Mouse (Mus musculus) activated CD4-positive, CD25-positive, alpha-beta regulatory T cell, adult 4 months (primary cell): ENCODE measurements around the gene Synpr. TPM values are rescaled to one million over a fixed set of nuclear protein-coding genes. Genes with fewer than 3 reads are reported as not detected.
"Not testable (repeated sequence)": the region's sequence is repeated elsewhere in the genome, so short reads cannot be mapped to it uniquely, and the experiment has no call there.

ENCODE experiments used
- ATAC-seq: one replicate; pipeline ENCODE4 v1.8.0; 2017
- polyA plus RNA-seq, 2 experiments: library from polyadenylated mRNA; unstranded; fragments of 100-300 nt; shearing (Covaris generic); gene quantifications; one replicate each; pipeline ENCODE4 v1.2.1; 2017

Gene Synpr
- polyA plus RNA-seq = not detected

DNA sequence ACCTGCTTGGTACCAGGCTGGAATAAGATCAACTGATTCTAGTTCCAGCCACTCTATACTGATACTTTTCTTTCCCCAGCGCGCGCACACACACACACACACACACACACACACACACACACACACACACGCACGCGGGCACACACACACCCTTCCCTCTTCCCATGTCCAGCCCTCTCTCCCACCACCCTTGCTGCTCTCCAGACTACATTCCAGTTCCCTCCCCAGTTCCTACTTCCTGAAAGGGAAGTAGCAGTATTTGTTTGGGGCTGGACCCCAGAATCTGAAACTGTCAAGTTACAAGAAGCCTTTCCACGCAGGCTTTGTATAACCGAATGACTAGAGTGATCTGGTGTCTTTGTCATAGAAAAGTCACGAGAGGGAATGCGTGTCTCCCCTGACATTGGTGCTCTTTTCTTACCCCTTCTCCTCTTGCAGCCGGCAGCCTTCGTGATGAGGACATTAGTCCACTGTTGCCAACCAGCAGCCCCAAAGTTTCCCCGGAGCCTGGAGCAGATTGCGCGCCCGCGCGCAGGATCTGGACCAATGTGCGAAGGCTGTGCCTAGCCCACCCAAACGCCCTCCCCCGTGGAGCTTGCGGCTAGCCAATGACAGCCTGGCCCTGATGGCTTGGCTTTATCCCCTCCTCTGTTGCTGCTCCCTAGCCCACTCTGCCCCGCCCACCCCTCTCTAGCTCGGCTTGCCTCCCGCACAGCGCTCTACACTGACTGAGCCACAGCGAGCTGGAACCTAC is at the start of gene Synpr:
Synpr (plus strand) TSS at position 690 of the 754 bp plus-strand sequence.
- ATAC-seq = no peak

DNA sequence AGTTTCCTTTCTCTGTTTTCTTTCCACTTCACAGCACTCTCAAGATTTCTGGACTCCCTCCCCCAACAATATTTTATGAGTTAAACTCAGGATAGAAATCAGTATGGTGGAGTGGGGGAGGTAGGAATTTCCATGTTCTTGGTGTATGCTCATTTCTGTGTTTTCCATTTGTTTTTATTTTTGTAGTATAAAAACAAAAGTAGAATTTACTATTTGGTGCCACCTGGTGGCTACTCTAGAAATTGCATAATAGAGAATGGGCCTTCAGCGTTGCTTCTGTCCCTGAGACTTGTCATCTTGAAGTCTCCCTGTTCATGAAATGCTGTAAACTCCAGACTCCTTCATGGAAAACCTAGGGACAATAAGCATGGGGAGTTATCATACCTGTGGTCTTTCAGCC is 47.7 kb upstream of the Synpr start:
- no peak for ATAC-seq

DNA sequence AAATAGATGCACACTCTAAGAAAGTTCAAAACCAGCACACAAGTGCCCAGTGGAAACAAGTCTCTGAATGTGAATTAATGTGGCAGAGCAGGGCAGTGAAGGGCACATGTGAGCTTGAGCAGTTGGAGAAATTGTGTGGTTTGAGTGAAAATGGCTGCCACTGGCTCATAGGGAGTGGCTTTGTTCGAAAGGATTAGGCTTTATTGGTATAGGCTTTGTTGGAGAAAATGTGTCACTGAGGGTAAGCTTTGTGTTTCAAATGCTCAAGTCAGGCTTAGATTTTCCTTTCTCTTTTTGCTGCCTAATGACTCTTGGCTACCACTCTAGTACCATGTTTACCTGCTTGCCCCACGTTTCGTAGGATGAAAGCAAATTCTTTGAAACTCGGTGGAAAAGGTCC is 37.1 kb upstream of the Synpr start:
- ATAC-seq = no peak

DNA sequence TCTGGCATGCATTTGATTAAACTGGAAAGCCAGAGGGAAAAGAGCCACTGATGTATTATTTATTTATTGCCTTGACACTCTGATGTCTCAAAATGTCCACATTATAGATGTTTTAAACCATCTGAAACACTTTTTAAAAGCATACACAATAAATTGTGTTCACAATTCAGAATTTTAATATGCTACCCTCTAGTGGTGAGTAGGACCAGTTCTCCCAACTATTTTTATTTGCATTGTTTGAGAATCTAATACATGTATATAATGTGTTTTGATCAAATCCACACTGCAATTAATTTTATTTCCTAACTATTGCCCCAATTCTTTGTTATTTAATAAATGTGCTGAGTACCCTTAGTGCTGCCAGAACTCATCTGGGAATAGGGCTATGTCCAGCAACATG is 35.2 kb upstream of the Synpr start:
- ATAC-seq = no peak

DNA sequence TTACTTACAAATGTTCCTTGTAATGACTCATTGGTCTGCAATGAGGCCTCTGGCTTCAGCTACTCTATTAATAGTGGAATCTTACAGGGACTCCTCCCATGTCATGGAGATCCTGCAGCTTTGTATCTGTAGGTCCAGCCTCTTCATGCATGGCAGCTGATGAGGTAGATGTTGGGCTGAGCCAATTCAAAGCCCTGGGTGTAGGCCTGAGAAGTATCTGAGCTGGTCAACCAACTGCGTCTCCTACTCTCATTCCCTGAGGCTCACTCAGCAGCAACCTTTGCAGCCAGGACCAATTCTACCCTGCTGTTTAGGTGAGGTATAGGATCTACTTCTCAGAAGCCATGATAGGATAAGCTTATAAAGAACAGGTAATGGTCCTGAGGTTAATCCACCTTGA is 32.0 kb upstream of the Synpr start:
- no peak for ATAC-seq

DNA sequence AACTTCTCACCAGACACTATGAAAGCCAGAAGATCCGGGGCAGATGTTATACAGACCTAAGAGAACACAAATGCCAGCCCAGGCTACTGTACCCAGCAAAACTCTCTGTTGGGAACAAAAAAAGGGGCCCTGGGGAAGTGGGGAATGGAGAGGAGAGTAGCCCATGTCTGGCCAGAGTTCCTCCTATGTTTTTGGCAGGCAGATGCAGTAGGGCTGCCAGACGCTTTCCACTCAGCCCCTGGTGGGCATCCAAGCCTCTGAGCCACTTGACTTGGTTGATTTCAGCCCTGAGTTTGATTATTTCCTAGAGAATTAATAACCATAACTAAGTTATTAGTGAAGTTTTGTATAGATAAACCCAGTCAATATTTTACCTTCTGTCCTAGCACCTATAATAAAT is 29.8 kb upstream of the Synpr start:
- ATAC-seq = not testable (repeated sequence)

DNA sequence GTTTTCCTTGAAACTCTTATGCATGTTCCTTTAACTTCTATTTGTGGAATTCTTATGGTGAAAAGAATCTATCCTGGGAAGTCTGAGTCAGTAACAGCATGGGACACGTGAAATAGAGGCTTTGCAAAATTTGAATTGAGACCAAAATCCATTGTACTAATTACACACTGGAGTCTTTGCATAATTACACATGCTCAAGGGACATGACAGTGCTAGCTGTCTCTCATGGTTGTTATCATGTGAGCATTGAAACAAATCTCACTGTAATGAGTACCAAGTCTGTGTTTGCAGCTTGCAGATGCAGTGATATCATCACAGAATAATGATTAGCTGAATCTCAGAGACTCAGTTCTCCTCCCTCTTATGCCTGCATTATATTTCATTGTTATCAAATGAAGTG is 22.2 kb upstream of the Synpr start:
- ATAC-seq = no peak

DNA sequence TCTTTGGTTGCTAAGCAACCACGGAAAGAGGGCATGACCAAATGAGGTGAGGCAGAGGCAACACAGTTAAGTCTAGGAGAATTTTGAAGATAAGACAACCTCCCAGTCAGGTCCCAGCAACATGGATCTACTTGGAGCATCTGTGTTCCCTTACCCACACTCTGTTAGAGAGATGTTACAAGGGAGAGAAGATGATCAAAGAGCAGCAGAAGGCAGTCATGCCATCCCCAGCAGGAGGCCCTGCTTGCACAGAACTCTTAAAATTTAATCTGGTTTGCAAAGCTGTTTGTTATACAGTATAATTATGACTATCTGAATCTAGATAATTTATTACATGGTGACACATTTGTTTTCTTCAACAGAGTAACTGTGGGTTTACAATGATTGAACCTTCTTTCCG is 18.2 kb upstream of the Synpr start:
- no peak for ATAC-seq

DNA sequence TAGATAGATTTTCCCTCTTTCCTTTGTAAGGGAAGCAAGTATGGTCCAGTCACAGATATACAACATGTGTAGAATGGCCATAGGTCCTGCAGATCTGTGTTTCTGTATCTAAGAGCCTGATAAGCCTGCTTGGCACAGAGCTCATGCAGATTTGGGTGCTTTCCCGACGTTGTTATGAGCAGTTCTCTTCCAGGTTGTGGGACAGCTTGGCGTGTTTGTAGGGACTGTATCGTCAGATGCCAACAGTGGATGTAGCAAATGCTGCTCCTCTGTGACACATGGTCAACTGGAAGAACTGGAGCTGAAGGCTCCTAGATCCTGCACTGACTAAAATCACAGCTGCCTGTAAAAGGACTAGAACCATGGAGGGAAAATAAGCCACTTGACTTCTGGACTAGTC is 17.4 kb upstream of the Synpr start:
- ATAC-seq = no peak

DNA sequence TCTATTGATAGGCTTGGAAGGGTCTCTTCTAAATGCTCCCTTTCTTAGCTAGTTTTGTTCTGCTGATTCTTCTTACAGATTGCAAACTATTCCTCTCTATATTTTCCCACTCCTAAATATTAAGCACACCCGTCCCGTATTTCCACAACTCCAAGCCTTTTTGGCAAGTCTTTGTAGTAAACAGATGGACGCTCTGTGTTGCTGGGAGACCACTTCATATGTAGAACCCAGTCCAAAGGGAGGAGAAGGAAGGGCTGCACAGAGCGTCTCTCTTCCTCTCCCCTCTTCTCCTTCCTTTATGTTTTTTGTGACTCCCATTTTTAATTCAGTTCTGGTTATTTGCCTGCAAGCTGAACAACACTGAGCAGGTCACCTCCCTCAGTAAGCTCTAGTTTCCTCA is 1.4 kb upstream of the Synpr start:
- ATAC-seq = no peak

DNA sequence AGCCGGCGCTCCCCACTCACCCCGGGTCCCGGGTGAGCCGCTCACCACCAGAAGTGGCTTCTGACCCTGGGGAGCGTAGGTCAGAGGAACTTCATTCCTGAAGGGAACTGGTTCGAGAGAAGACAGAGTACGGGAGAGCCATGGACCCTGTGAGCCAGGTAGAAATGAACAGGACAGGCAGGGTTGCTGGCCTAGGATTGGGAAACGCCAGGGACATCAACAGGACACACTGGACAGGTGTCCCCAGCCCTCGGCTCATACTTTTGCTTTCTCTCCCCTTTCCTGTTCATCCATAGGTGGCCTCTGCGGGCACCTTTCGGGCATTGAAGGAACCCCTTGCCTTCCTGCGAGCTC is 242 bp downstream of the Synpr start:
- ATAC-seq = no peak

DNA sequence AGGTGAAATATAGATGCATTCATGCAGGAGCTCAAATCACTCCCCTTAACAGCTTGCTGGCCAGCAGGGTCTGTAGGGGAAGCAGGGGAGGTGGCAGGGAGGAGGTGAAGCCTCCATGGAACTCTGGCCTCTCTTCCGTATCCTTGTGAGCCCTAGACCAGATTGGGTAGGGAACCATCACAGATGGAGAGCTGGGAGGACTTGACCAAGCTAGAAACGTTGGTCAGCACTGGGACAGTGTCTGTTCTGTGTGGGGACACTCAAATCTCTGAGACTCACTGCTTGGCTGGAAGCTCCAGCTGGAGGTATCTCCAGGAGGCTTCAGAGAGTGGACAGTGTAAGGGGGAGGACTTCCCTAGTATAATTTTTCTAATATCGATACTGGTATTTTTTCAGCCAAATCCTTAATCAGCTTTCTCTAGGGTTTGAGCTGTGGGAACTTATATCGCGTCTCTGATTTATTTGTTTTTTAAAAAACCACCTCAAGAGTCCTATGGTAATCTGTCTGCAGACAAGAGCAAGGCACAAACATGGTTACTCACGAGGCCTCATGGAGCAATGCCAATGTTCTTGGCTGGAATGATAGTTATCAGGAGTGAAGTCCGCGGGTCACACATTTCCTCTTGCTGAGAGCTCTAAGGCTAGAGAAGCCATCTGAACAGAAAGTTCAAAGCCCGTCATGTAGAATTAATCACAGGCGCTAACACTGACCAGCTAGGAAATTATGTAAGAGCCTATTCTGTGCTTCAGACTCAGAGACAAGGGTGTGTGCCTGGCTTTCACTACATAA is 956 bp downstream of the Synpr start:
- ATAC-seq = no peak

DNA sequence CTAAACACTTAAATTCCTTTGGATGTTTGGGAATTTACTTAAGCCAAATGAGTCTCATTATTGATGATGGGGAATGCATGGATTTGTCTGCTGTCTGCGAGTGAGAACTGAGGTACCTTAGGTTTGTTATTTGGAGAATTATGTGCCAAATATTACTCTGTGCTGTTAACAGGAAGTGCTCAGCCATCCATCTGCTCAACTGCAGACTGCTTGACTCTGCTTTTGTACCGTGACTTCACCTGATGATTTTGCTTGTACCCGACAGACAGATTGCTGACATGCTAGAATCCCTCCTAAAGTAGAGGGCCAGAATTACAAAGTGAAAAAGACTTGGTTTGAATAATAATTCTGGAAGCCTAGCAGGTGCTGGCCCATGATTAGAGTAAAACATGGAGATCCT is 9.6 kb downstream of the Synpr start:
- no peak for ATAC-seq

DNA sequence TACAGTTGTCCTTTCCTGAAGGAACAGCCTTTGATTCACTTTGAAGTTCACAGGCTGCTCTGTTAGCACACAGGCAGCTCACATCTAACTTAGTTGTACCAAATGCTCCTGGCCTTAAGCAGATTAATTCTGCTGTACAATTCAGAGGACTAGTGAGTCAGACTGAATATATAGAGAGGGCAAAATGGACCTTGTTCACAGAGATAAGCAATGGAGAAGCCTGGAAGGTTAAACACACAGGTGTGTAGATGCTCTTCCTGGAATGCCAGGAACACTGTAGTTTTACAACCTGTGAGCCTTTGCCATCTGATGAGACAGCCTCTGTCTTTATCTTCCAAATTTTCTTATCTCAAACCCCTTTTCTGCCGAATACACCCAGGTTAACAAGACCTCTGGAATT is 29.7 kb downstream of the Synpr start:
- ATAC-seq = no peak

DNA sequence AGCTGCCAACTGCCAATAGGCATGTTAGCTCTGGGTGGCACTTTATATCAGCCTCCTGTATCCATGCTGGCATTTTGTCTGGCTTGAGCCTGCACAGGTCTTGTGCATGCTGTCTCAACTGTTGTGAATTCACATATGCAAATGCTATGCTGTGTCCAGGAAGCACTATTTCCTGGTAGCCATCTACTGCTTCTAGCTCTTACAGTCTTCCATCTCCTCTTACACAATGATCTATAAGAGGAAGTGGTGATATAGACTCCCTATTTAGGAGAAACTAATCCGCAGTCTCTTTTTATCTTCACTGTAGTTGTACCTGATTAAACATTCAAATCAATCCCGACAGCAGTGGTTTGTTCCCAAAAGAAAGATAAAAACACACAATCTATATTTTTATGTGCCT is 43.9 kb downstream of the Synpr start:
- no peak for ATAC-seq

DNA sequence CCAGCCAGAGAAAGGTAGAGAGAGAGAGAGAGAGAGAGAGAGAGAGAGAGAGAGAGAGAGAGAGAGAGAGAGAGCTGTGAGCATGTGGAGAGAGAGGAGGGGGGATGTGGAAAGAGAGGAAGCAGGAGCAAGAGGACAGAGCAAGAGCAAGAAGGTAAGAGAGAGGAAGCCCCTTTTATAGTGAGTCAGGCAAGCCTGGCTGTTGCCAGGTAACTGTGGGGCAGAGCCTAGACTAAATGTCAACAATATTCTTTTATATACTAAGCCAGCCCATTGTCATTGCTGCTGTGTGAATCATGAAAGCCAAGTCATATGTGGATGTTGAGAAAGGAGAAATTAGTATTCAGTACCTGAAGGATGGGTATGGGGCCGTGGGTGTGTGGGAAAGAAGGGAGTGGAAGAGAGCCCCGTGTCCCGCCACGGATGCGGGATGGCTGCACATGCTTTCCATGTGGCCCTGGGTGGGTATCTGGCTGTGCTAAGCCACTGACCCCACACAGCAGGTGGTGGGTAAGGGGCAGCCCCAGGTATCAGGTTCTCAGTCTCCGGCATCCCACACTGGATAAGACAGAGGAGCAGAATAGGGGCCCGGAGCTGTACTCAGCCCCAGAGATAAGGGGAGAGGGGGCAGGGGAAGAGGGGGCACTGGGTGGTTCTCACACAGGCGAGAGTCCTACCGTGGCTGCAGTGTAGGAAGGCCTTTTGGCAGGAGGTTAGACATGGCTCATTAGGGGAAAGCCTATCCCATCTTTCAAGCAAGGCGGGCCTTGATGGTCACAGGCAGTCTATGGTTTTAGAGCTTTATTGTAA is 48.1 kb downstream of the Synpr start:
- ATAC-seq = no peak

DNA sequence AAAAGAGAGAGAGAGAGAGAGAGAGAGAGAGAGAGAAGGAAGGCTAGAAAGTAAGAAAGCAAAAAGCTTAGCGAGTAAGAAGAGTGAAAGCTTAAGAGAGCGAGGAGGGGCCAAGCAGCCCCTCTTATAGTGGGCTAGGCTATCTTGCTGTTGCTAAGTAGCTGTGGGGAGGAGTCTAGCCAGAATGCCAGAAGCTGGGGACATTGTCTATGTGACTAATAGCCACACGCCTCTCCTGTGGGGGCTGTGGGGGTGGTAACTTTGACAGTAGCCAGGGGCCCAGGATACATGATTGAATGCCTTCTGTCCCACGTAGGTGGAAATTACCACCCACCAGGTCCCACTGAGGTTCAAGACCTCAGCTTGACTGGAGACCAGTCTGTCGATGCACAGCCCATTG is 48.8 kb downstream of the Synpr start:
- no peak for ATAC-seq

DNA sequence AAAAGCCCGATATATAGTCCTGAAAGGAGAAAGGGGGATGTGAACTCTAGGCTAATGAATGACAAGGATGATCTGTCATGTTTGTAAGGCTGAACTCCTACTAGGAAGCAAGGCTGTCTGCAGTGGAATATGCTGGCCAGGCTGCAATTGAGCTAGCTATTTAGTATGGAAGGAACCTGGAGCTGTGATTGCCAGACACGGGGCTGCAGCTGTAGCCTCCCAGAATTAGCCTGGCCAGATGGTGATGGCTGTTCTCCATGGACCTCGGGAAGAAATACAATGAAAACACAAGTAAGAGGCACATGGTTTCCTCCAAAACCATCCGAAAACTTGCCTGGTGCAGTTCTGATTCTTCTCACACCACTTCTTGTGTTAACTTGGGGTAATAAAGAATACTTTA is 51.6 kb downstream of the Synpr start:
- ATAC-seq = no peak

DNA sequence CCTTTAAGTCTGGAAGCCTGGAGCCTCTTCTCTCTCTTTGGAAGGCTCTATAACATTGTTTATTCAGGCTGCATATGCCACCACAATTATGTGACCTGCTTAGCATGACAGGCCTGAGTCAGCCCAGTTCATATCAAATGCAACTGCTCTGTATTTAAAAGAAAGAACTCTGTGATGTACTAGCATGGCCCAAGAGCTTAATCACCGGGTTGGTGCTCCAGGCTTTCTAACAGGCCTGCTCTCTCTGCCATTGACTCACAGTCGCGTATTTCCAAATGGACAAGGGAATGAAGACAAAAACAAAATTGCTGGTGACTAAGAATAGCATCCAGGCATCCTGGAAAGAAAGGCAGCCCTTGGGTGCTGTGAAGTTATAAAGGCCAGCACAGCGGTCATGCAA is 56.1 kb downstream of the Synpr start:
- ATAC-seq = no peak

DNA sequence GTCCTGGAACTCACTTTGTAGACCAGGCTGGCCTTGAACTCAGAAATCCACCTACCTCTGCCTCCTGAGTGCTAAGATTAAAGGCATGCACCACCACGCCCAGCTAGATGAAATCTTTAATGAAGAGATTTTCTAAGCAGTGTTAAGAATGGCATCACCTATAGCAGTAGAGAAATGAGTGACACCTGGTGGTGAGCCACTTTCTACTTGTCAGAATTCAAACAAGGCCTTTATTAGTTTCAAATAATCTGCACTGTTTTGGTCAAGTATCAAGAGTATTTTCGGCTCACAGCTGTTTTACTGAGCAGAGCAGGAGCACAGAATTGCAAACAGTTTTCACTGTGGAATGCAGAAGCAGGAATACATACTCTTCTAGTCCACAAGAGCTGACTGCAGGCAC is 59.7 kb downstream of the Synpr start:
- ATAC-seq = no peak

DNA sequence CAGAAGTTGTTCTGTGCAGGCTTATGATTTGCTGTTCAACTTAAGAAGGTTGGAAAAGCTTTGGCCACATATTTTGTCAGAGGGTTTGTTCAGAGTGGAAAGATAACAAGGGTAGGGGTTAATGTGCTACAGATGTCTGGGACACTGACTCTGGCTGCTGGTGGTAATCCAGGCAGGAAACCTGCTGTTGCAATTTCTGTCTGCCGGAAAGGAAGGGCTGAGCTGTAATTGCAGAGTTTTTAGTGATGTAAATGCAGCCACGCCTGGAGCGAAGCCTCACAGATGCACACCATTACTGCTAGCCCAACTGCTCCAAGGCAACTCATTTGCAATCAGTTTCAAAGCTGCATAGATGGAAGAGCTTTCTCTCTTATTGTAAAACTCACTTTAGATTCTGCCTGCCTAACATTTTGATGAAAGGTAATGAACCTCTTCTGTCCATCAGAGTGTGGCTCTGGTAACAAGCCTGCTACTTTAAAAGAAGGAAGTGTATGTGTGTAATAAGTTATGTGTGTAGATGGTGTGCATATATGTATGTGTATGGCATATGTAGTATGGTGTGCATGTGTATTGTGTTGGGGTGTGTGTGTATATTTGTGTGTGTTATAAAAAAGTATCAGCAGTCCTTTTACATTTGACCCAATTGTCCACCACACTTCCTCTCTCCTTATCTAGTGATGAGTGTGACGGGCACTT is 64.7 kb downstream of the Synpr start:
- no peak for ATAC-seq

DNA sequence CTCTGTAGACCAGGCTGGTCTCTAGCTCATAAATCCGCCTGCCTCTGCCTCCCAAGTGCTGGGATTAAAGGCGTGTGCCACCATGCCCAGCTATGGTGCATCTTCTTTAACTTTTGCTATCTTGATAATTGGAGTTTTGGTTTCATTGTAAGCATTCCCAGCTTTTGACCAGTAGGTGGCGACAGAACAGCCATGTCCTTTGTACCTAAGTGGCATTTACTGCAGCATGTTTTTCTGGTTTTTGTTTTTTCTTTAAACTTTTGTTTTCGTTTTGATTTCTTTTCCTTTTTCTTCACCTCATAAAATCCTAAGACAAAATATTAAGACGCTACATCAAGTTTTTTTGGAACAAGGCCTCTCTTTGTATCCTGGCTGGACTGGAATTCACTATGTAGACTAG is 69.6 kb downstream of the Synpr start:
- peak; percentile 49 for ATAC-seq
